Mouse (Mus musculus) urinary bladder, postnatal 4 days (tissue): ENCODE results near the gene Scgb3a1.

Experiments
- DNase-seq, 2 experiments: peaks; one replicate each; pipeline ENCODE4 v3.0.0; 2021 to 2022; ENCODE audit warnings: low spot score in 2 of 2

Scgb3a1 gene

DNA sequence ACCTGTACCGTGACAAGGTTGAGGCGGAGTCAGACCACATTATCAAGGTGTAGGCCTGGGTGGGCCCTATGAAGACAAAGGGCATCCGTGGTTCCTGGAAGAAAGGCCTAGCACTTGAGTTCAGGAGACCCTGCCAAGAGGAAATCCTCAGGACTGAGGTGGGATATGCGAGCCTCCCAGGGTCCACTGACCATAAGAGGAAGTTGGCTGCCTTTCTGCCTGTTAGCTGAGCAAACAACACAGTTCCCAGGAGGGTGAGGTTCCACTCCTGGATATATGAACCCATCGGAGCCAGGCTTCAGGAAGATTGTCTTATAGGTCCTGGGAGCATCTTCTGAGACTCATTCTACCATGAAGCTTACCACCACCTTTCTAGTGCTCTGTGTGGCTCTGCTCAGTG lies at the start of gene Scgb3a1:
Gene Scgb3a1 (plus strand): TSS at position 301 of the 400 bp plus-strand sequence.
- no peak for DNase-seq

GRCm38 (mm10) chr11:49615856-49616725 lies 47.3 kb upstream of the Scgb3a1 start:
- no peak for DNase-seq

GRCm38 (mm10) chr11:49618476-49618875 lies 44.9 kb upstream of the Scgb3a1 start:
- no peak for DNase-seq

GRCm38 (mm10) chr11:49621953-49622352 lies 41.5 kb upstream of the Scgb3a1 start:
- DNase-seq = no peak

DNA sequence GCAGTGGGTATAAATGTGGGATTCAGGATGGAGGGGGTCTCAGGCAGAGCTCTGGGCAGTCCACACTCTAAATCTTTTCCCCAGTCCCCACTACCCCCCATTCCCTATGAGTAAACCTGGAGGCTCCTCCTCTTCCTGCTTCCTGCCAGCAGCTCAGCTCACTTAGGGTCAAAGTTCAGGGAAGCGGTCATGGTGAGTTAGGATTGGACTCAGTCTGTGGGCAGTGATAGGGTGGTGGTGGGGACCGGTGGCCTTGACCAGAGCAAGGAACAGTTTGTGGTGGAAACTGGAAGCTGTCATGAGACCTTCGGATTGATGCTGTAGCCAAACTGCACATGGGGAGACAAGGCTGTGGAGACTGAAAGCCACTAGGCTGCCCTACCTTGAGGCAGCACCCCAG lies 39.3 kb upstream of the Scgb3a1 start:
- no peak for DNase-seq

DNA sequence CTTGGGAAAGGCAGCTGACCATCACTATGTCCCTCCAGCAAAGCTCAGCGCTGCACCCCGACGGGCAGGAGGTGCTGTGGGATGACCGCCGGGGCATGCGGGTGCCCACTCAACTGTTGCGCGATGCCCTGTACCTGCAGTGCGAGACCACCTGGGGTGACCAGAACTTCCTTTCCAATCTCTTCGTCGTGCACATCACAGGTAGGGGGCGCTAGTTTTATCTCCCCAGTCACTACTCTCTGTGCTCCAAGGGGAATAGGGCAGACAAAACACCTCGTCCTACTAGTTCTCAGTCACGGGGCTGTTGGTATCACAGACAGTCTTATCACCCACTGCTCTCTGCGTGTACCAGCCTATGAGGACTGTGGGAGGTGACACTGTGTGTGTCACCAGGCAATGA lies 37.5 kb upstream of the Scgb3a1 start:
- peak in 1 of 2 experiments; percentile 56 for DNase-seq

GRCm38 (mm10) chr11:49626748-49627147 lies 36.7 kb upstream of the Scgb3a1 start:
- DNase-seq = peak in 1 of 2 experiments; percentile 57

GRCm38 (mm10) chr11:49631154-49631553 lies 32.3 kb upstream of the Scgb3a1 start:
- no peak for DNase-seq

GRCm38 (mm10) chr11:49632256-49632655 lies 31.2 kb upstream of the Scgb3a1 start:
- no peak for DNase-seq

DNA sequence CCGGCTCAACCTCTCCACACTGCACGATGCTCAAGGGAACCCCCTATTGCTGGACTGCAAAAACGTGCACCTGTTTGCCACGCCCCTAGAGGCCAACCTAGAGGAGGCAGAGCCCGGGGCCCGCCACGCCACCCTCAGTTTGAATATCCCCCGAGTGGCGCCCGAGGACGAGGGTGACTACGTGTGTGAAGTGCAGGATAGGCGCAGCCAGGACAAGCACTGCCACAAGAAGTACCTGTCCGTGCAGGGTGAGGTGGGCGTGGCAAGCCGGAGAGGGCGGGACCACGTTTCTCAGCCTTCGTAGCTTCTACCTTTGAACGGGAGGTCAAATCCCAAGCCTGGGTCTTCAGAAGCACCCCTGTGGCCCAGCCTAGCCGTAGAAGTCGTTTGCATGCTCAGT lies 29.3 kb upstream of the Scgb3a1 start:
- no peak for DNase-seq

- DNase-seq = no peak
These were observed 27.7 kb upstream of the Scgb3a1 start for GRCm38 (mm10) chr11:49635671-49636070.

GRCm38 (mm10) chr11:49636449-49636848 lies 27.0 kb upstream of the Scgb3a1 start:
- DNase-seq = no peak

DNA sequence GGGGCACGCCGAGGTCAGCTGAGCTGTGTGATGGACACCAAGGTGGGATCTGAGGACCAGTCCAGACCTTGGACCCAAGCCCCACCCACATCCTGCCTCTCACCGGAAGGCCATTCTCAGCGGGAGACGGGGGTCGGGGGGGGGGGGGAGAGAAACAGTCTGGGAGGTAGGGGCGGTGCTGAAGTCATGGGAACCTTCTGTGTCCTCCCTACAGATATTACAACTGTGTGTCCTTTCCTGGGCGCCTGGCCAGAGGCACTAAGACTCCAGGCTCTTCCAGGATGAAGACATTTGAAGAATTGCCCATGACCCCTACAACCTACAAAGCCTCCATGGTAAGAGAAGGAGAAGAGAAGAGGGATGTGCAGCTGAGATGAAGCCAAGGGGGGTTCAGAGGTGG lies 17.7 kb upstream of the Scgb3a1 start:
- DNase-seq = no peak

GRCm38 (mm10) chr11:49650113-49650993 lies 13.1 kb upstream of the Scgb3a1 start:
- no peak for DNase-seq

DNA sequence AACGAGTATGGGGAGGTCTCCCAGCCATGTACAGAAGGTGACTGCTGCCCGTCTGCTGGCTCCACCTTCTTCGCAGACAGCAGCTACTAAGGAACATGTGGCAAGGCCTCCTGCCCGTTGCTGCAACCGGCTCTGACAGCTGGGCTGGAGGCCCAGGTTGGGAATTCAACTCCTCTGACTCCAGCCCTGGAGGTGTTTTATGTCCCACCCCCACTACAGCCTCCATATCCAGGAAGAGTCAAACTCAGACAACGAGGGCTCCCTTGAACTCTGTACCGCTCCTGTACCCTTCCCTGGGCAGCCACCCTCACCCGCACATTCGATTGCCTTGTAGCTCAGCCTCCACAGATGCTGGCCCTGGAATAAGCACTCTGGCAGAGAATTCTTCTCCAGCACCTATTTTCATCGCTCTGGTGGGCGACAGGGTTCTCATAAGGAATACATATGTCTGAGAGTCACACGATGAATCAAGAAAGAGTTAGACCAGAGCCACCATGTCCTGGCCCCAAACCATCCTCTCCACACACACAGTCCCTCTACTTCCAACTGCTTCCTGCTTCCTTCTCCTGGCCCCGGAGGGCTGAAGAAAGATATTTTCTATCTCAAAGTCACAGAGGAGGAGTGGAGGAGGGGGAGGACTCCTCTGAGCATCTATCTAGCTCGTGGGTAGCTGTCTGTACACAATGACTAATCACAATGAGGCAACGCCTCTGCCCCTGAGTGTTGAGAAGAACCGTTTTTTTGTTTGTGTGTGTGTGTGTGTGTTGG lies 12.2 kb upstream of the Scgb3a1 start:
- DNase-seq = no peak

GRCm38 (mm10) chr11:49651762-49652322 lies 11.6 kb upstream of the Scgb3a1 start:
- DNase-seq = no peak

GRCm38 (mm10) chr11:49652401-49653078 lies 10.9 kb upstream of the Scgb3a1 start:
- DNase-seq = peak; percentile 55 to 88

DNA sequence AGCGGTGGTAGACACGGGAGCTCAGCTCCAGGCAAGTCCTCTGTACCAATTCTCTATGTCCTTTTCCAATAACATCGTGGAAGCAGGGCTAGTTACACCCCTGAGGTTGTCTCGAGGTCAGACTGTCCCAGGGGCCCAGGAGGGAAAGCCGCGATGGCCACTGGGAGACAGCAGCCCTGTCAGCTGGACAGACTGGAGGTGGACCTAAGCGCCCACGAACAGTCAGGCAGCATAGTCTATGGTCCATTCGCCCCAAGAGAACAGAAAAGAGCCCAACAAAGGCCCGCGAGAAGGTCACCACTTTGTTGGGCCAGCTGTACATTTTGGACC lies 10.4 kb upstream of the Scgb3a1 start:
- DNase-seq = no peak

DNA sequence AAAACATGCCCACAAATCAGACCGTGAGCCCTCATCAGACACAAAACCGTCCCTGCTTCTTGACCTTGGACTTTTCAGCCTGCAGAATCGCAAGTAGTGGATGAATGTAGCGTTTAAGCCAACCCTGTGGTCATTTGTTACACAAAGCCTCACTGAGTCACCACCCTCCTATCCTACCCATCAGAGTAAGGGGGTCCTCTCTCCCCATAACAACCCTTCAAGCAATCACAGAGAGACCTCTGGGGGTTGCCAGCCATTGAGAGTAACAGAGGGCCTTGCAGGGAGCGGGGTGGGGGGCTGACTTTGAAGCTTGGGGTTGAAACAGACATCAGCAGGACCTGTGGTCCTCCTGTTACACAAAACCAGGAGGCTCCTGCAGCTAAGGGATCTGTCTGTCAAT lies 8.8 kb upstream of the Scgb3a1 start:
- no peak for DNase-seq

GRCm38 (mm10) chr11:49655501-49655900 lies 7.9 kb upstream of the Scgb3a1 start:
- DNase-seq = no peak

- no peak for DNase-seq
These were observed 5.3 kb upstream of the Scgb3a1 start for GRCm38 (mm10) chr11:49658065-49658464.
